Mouse (Mus musculus) neural tube, embryonic 15.5 days (tissue): Measurements from ENCODE around the gene Alpk3. TPM values are rescaled to one million over a fixed set of nuclear protein-coding genes. Genes with fewer than 3 reads are reported as not detected.

Source experiments
- ATAC-seq: fragments of 200-750 bp; cut with Nextera tagmentation; 2 replicates; pipeline ENCODE4 v1.8.0; 2017; ENCODE audit warnings: mild to moderate bottlenecking, moderate TSS enrichment, moderate library complexity; ENCODE audit not compliant: low FRiP score
- H3K27ac ChIP-seq: fragments of 300-500 bp; sonication (generic); replicated peaks from 2 replicates; pipeline ENCODE4 v1.5.1; 2015; ENCODE audit warnings: mild to moderate bottlenecking, inconsistent platforms
- H3K27me3 ChIP-seq: fragments of 300-500 bp; sonication (generic); replicated peaks from 2 replicates; pipeline ENCODE4 v1.6.1; 2015; ENCODE audit warnings: inconsistent platforms
- H3K36me3 ChIP-seq: fragments of 300-500 bp; sonication (generic); 2 replicates; pipeline ENCODE4 v1.6.1; 2015; ENCODE audit warnings: inconsistent platforms
- H3K4me1 ChIP-seq: fragments of 300-500 bp; sonication (generic); 2 replicates; pipeline ENCODE4 v1.6.1; 2015; ENCODE audit warnings: inconsistent platforms
- H3K4me2 ChIP-seq: fragments of 300-500 bp; sonication (generic); 2 replicates; pipeline ENCODE4 v1.6.1; 2015; ENCODE audit warnings: inconsistent platforms, mild to moderate bottlenecking, moderate library complexity
- H3K4me3 ChIP-seq: fragments of 300-500 bp; sonication (generic); replicated peaks from 2 replicates; pipeline ENCODE4 v1.5.1; 2015; ENCODE audit warnings: mild to moderate bottlenecking, inconsistent platforms
- H3K9ac ChIP-seq: fragments of 300-500 bp; sonication (generic); replicated peaks from 2 replicates; pipeline ENCODE4 v1.6.1; 2015; ENCODE audit warnings: mild to moderate bottlenecking, inconsistent platforms
- H3K9me3 ChIP-seq: fragments of 300-500 bp; sonication (generic); replicated peaks from 2 replicates; pipeline ENCODE4 v1.6.1; 2016; ENCODE audit warnings: inconsistent platforms
- WGBS: fragments of 180-500 bp; shearing (Covaris S2); methylation state at CpG from one replicate; pipeline ENCODE4 v1.1.7; 2015; ENCODE audit warnings: mixed read lengths; 5-methylcytosine and 5-hydroxymethylcytosine counted together
- polyA plus RNA-seq: library from polyadenylated mRNA; unstranded; fragments of >200 nt; fragmentation: Nextera tagmentation; extraction: Ambion mirVana; gene quantifications from 2 replicates; pipeline ENCODE4 v1.2.1, GENCODE M21; 2015

Alpk3 gene
- 0.47 and 0.49 TPM in 2 replicates for polyA plus RNA-seq

DNA sequence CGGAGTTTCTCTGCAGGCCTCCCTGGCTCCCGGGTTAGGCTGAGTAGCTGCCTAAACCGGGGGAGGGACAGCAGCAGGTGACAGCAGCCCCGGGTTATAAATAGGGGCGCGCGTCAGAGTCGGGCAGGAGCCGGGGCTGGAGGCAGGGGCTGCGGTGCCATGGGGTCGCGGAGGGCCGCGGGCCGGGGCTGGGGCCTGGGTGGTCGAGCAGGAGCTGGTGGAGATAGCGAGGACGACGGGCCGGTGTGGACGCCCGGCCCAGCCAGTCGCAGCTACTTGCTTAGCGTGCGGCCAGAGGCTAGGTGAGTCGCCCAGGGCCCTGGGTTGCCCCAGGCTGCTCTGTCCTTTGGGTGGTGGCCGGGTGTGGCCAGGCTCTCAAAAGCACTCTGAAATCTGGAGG, at the start of gene Alpk3:
TSS of gene Alpk3 (plus strand) at position 130 of the 400 bp plus-strand sequence.
- 46% methylated on average over 27 of the region's 27 CpGs for WGBS
- no peak within 1 kb of the TSS for H3K4me3 ChIP-seq
- ATAC-seq = no peak

DNA sequence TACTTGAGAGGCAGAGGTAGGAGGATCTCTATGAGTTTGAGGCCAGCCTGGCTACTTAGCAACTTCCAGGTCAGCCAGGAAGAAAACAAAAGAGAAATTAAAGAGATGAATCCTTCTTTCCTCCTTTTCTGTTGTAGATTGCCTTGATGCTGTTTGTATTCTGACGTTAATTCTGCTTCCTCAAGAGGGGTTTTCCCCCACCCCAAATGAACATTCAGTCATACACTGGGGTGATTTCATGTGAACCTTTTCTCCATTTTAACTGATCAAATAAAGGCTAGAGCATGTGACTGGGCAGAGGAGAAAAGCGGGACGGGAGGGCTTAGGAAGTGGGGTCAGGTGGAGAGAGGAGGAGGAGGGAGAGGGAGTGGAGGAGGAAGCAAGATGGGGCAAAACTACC, 49.1 kb upstream of the Alpk3 start:
- Histone ChIP-seq H3K9ac (no peak overlapping the region), H3K36me3 (peaks cover 17% of the 10 kb centered on the region), H3K4me2 (no peak overlapping the region), H3K27me3 (no peaks in the 10 kb centered on the region), H3K27ac (no peak overlapping the region), H3K4me1 (no peaks in the 10 kb centered on the region), H3K9me3 (no peaks in the 10 kb centered on the region), H3K4me3 (no peak overlapping the region)
- no peak for ATAC-seq
- 81% methylated on average over 3 of the region's 3 CpGs for WGBS

More for the DNA sequence above, at the start of gene Alpk3:
- Histone ChIP-seq H3K9ac (no peak within 1 kb of the TSS), H3K36me3 (no peaks in the 10 kb centered on the region), H3K4me1 (0 out of 2 replicates have a peak, but pooled peaks cover 2% of the 10 kb centered on the region), H3K27me3 (no peaks in the 10 kb centered on the region), H3K9me3 (no peaks in the 10 kb centered on the region), H3K27ac (no peak within 1 kb of the TSS), H3K4me2 (no peak within 1 kb of the TSS)

DNA sequence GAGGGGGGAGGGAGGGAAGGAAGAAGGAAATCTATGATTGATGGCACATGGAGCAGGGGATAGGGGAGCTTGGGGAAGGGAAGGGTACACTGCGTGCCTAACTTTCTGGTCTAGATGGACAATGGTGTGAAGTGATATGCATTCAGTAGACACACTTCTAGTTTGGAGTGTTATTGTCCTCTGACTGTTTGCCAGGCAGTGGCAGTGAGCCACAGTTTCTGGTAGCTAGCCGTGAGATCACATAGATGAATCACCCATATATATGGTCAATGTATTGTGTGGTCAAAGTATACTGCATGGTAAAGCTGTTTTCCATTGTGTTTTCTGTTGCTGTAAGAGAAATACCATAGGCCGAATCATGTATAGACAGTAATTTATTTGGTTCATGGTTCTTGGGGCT, 45.8 kb upstream of the Alpk3 start:
- WGBS = 88% methylated on average over 3 of the region's 3 CpGs
- no peaks in the 10 kb centered on the region for H3K4me1 ChIP-seq
- H3K27ac ChIP-seq = no peak overlapping the region
- no peak overlapping the region for H3K4me2 ChIP-seq
- no peaks in the 10 kb centered on the region for H3K9me3 ChIP-seq
- no peaks in the 10 kb centered on the region for H3K27me3 ChIP-seq
- H3K9ac ChIP-seq = no peak overlapping the region
- no peak overlapping the region for H3K4me3 ChIP-seq
- H3K36me3 ChIP-seq = peaks cover 17% of the 10 kb centered on the region
- no peak for ATAC-seq

DNA sequence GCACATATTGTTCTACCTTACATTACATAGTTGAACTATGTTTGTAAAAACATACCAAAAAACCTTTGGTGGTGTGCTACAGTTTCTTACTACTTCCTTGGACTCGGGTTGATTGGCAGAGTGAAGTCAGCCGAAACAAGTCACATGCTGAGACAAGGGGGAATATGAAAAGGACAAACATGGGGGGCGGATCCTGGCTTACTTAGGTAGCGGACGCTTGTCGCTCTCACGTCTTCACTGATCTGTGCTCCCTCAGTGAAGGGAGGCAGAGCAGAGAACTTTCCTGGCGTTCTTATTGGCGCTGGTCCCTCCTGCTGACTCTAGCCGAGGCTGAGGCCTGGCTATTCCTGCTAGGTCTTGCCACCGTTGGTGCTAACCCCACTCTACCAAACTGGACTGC, 37.1 kb upstream of the Alpk3 start:
- no peak overlapping the region for H3K4me3 ChIP-seq
- H3K27me3 ChIP-seq = no peaks in the 10 kb centered on the region
- no peak overlapping the region for H3K9ac ChIP-seq
- no peak overlapping the region for H3K27ac ChIP-seq
- 75% methylated on average over 11 of the region's 11 CpGs for WGBS
- H3K4me2 ChIP-seq = no peak overlapping the region
- no peaks in the 10 kb centered on the region for H3K9me3 ChIP-seq
- no peak for ATAC-seq
- H3K36me3 ChIP-seq = peaks cover 20% of the 10 kb centered on the region
- no peaks in the 10 kb centered on the region for H3K4me1 ChIP-seq

DNA sequence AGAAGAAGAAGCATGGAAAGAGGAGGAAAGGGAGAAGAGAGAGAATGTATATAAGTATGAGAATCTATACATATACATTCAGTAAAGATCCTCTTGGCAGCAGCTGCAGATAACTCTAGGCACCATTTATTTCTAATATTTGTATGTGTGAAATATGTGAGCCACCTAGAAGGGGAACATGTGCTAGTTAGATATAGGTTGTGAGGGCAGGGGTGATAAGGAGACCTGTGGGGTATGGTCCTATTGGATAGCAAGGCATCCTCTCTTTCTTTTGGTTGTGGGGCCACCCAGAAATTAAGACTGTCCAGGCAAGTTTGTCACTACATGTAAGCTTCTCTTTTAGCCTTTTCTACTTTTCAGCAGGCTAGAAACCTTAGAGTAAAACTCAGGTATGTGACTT, 34.7 kb upstream of the Alpk3 start:
- Histone ChIP-seq H3K9ac (no peak overlapping the region), H3K9me3 (no peaks in the 10 kb centered on the region), H3K27ac (no peak overlapping the region), H3K4me2 (no peak overlapping the region), H3K27me3 (no peaks in the 10 kb centered on the region), H3K36me3 (peaks cover 41% of the 10 kb centered on the region), H3K4me1 (no peaks in the 10 kb centered on the region), H3K4me3 (no peak overlapping the region)
- no peak for ATAC-seq

DNA sequence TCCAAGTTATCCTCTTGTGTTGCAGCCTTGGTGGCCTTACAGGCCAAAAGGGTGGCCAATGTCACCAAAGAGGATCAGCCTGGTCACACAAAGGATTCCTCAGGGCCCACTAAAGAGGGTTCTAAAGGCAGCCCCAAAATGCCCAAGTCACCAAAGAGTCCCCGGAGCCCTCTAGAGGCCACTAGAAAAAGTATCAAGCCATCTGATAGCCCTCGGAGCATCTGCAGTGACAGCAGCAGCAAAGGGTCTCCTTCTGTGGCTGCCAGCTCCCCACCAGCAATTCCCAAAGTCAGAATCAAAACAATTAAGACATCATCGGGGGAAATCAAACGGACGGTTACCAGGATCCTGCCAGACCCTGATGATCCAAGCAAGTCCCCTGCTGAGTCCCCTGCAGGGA, 33.3 kb upstream of the Alpk3 start:
- 61% methylated on average over 5 of the region's 5 CpGs for WGBS
- Histone ChIP-seq H3K4me2 (no peak overlapping the region), H3K27ac (no peak overlapping the region), H3K36me3 (peaks cover 46% of the 10 kb centered on the region), H3K27me3 (no peaks in the 10 kb centered on the region), H3K4me1 (no peaks in the 10 kb centered on the region), H3K9me3 (no peaks in the 10 kb centered on the region), H3K4me3 (no peak overlapping the region), H3K9ac (no peak overlapping the region)
- ATAC-seq = no peak

DNA sequence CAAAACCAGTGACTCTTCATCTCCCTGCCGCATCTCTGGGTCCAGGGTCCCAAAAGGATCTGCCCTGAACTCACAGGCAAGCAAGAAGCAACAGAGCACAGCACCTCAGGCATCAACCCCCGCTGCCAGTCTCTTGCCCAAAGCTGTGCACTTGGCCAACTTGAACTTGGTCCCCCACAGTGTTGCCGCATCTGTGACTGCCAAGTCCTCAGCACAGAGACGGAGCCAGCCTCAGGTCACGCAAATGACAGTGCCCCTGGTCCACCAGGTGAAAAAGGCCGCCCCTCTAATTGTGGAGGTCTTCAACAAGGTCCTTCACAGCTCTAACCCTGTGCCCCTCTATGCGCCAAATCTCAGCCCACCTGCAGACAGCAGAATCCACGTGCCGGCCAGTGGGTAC, 32.7 kb upstream of the Alpk3 start:
- Histone ChIP-seq H3K4me1 (no peaks in the 10 kb centered on the region), H3K4me3 (no peak overlapping the region), H3K9ac (no peak overlapping the region), H3K4me2 (no peak overlapping the region), H3K27me3 (no peaks in the 10 kb centered on the region), H3K9me3 (no peaks in the 10 kb centered on the region), H3K27ac (no peak overlapping the region), H3K36me3 (peaks cover 51% of the 10 kb centered on the region)
- WGBS = 97% methylated on average over 9 of the region's 9 CpGs
- no peak for ATAC-seq

DNA sequence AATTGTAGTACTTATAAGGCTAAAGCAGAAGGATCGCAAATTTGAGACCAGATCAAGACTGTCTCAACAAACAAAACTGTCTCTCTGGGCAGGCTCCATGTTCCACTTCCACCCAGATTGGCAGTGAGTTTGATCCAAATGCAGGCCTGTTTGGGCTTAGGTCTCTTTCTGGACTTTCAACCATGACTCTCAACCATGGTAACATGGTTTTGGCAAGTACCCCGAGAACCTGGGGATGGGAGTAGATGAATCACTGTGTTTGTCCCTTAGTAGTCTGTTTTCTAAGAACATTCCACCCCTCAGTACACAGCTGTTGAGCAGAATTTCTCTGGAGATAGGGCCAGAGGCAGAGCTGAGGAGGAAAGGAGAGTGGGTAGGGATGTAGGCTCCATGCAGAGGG, 31.6 kb upstream of the Alpk3 start:
- H3K4me3 ChIP-seq = no peak overlapping the region
- H3K27me3 ChIP-seq = no peaks in the 10 kb centered on the region
- peaks cover 62% of the 10 kb centered on the region for H3K36me3 ChIP-seq
- no peak for ATAC-seq
- H3K9me3 ChIP-seq = no peaks in the 10 kb centered on the region
- H3K4me2 ChIP-seq = no peak overlapping the region
- H3K9ac ChIP-seq = no peak overlapping the region
- no peaks in the 10 kb centered on the region for H3K4me1 ChIP-seq
- 91% methylated on average over 2 of the region's 2 CpGs for WGBS
- no peak overlapping the region for H3K27ac ChIP-seq

DNA sequence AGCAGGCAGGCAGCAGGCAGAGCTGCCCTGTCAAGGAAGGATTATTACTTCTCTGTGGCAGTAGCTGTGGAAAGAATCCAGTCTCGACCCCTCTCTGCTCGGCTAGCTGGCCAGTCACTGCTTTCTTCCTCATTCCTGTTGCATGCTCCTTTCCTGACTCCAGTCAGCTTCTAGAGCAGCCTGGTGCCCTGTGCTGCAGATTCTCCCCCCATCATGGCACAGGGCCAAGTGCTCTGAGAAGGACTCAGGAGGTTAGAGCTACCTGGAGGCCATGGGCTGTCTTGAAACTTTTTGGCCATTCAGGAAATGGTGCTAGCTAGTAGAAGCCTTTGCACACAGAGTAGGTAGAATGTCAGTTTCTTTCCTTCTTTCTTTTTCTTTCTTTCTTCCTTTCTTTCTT, 17.7 kb upstream of the Alpk3 start:
- peaks cover 77% of the 10 kb centered on the region for H3K36me3 ChIP-seq
- 94% methylated on average over 2 of the region's 2 CpGs for WGBS

DNA sequence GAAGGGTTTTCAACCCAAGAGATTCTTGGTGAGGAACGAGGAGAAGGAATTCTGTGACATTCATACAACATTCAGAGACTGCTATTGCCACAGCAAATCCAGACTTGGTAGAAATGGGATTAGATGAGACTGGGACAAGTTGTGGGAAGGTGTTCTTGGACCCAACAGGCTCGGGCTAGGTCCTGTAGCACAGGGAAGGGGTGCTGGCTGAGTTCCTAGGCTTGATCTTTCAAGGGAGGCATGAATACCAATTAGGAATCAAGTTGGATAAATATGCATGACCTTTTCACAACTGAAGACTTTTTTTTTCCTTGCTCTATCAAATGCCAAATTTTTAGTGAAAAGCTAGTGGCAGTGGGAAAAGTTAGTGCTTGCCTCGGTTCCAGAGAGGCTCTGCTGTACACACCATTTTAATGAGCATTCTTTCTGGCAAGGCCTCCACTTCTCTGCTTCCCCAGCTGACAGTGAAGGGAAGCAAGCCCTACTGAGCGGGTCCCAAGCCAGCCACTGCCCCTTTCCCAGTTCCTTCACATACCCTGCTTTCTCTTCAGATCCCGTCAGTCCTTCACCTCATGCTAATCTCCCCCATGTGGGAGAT, 14.3 kb upstream of the Alpk3 start:
- peak; percentile 47; the same call in 1 of the 2 replicates for ATAC-seq
- 0 out of 2 replicates have a peak overlapping the region, but pooled peaks have one; percentile 37 for H3K27ac ChIP-seq
- no peak overlapping the region for H3K4me3 ChIP-seq
- H3K9ac ChIP-seq = no peak overlapping the region
- WGBS = 72% methylated on average over 5 of the region's 5 CpGs
- no peak overlapping the region for H3K4me2 ChIP-seq
- H3K27me3 ChIP-seq = no peaks in the 10 kb centered on the region
- no peaks in the 10 kb centered on the region for H3K9me3 ChIP-seq
- H3K4me1 ChIP-seq = no peaks in the 10 kb centered on the region
- H3K36me3 ChIP-seq = peaks cover 60% of the 10 kb centered on the region

More for the DNA sequence above, 17.7 kb upstream of the Alpk3 start:
- Histone ChIP-seq H3K4me2 (no peak overlapping the region), H3K4me3 (no peak overlapping the region), H3K27ac (no peak overlapping the region), H3K27me3 (no peaks in the 10 kb centered on the region), H3K9ac (no peak overlapping the region), H3K9me3 (no peaks in the 10 kb centered on the region), H3K4me1 (no peaks in the 10 kb centered on the region)
- ATAC-seq = no peak

DNA sequence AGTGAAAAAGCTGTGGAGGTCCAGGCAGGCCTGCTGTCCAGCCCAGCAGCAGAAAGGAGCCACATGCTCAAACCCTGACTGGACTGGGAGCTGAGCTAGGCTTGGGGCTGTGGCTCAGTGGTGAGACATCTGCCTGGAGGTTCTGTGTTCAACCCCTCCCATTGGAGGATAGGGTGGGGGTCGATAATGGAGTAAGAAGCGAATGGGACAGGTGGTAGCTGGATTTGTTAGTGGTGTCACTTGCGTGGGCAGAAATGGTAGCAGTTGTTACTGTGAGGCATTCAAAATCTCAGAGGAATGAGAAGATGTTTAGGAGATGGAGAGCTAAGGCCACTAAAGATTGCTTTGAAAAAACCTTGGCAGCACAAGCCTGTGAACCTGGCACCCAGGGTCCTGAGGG, 9.6 kb upstream of the Alpk3 start:
- Histone ChIP-seq H3K27me3 (no peaks in the 10 kb centered on the region), H3K4me3 (no peak overlapping the region), H3K9ac (no peak overlapping the region), H3K4me1 (no peaks in the 10 kb centered on the region), H3K27ac (no peak overlapping the region), H3K4me2 (no peak overlapping the region), H3K9me3 (no peaks in the 10 kb centered on the region), H3K36me3 (peaks cover 14% of the 10 kb centered on the region)
- WGBS = 94% methylated on average over 3 of the region's 3 CpGs
- no peak for ATAC-seq

DNA sequence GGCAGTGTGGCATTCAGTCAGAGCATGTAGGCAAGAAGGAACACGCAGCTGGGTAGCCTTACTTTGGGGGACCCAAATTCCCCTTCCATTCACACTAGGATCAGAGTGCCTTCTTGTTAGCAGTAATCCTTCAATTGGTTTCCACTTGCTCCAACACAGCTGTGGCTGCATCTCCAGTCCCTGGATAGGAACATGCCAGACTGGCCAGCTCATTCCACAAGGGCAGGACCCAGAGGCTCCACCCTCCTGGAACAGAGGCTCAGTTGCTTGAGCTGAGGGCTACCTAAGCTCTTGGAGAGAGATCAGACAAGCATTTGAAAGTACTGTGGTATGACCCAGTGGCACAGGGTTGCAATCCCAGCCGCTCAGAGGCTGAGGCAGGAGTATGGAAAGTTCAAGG, 8.9 kb upstream of the Alpk3 start:
- Histone ChIP-seq H3K36me3 (peaks cover 7% of the 10 kb centered on the region), H3K4me3 (no peak overlapping the region), H3K27me3 (no peaks in the 10 kb centered on the region), H3K9ac (no peak overlapping the region), H3K27ac (no peak overlapping the region), H3K9me3 (no peaks in the 10 kb centered on the region), H3K4me2 (no peak overlapping the region), H3K4me1 (no peaks in the 10 kb centered on the region)
- WGBS = 83% methylated on average over 2 of the region's 2 CpGs
- no peak for ATAC-seq

DNA sequence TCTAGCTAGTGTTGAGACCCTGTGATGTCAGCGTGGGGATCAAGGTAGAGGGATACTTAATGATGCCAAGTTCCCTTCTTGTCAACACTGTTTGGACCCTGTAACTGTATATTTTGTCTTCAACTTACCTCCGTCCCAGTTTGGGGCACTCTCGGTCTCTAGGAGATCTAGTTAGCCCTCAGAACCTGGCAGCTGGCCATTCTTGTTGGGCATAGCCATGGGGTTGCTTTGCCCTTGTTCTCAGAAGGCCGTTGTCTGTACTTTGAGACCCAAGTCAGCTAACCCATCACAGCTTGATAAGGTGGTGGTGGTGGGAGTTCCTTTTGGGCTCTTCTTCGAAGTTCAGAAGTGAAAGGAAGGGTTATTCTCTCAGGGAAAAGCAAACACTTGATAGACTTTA, 7.4 kb upstream of the Alpk3 start:
- 73% methylated on average over 5 of the region's 5 CpGs for WGBS
- no peak for ATAC-seq
- Histone ChIP-seq H3K36me3 (no peaks in the 10 kb centered on the region), H3K27ac (no peak overlapping the region), H3K9ac (no peak overlapping the region), H3K9me3 (no peaks in the 10 kb centered on the region), H3K4me2 (no peak overlapping the region), H3K27me3 (no peaks in the 10 kb centered on the region), H3K4me3 (no peak overlapping the region), H3K4me1 (no peaks in the 10 kb centered on the region)
